Mouse (Mus musculus) midbrain, embryonic 12.5 days (tissue): ENCODE data around the gene Gm36176. TPM values are rescaled to one million over a fixed set of nuclear protein-coding genes. Genes with fewer than 3 reads are reported as not detected.

Source experiments
- ATAC-seq: fragments of 200-750 bp; cut with Nextera tagmentation; 2 replicates; pipeline ENCODE4 v1.8.0; 2017; ENCODE audit warnings: low read depth, moderate TSS enrichment, moderate library complexity; ENCODE audit not compliant: low FRiP score
- H3K27ac ChIP-seq: fragments of 300-500 bp; sonication (generic); replicated peaks from 2 replicates; pipeline ENCODE4 v1.5.1; 2016; ENCODE audit warnings: mild to moderate bottlenecking
- H3K27me3 ChIP-seq: fragments of 300-500 bp; sonication (generic); 2 replicates; pipeline ENCODE4 v1.6.1; 2016; ENCODE audit warnings: mild to moderate bottlenecking
- H3K36me3 ChIP-seq: fragments of 300-500 bp; sonication (generic); 2 replicates; pipeline ENCODE4 v1.6.1; 2016
- H3K4me1 ChIP-seq: fragments of 300-500 bp; sonication (generic); 2 replicates; pipeline ENCODE4 v1.6.1; 2016
- H3K4me2 ChIP-seq: fragments of 300-500 bp; sonication (generic); replicated peaks from 2 replicates; pipeline ENCODE4 v1.6.1; 2016; ENCODE audit warnings: mild to moderate bottlenecking, moderate library complexity
- H3K4me3 ChIP-seq: fragments of 300-500 bp; sonication (generic); 2 replicates; pipeline ENCODE4 v1.5.1; 2016; ENCODE audit warnings: mild to moderate bottlenecking
- H3K9ac ChIP-seq: fragments of 300-500 bp; sonication (generic); replicated peaks from 2 replicates; pipeline ENCODE4 v1.6.1; 2016; ENCODE audit warnings: mild to moderate bottlenecking, moderate library complexity
- H3K9me3 ChIP-seq: fragments of 300-500 bp; sonication (generic); 2 replicates; pipeline ENCODE4 v1.6.1; 2016; ENCODE audit warnings: mild to moderate bottlenecking
- WGBS: fragments of 180-500 bp; shearing (Covaris S2); methylation state at CpG from one replicate; pipeline ENCODE4 v1.1.7; 2016; 5-methylcytosine and 5-hydroxymethylcytosine counted together
- polyA plus RNA-seq: library from polyadenylated mRNA; unstranded; fragments of >200 nt; fragmentation: Nextera tagmentation; extraction: Ambion mirVana; gene quantifications from 2 replicates; pipeline ENCODE4 v1.2.1, GENCODE M21; 2016

Gene Gm36176
- polyA plus RNA-seq, 1 experiment from 2014 or later: not detected

DNA sequence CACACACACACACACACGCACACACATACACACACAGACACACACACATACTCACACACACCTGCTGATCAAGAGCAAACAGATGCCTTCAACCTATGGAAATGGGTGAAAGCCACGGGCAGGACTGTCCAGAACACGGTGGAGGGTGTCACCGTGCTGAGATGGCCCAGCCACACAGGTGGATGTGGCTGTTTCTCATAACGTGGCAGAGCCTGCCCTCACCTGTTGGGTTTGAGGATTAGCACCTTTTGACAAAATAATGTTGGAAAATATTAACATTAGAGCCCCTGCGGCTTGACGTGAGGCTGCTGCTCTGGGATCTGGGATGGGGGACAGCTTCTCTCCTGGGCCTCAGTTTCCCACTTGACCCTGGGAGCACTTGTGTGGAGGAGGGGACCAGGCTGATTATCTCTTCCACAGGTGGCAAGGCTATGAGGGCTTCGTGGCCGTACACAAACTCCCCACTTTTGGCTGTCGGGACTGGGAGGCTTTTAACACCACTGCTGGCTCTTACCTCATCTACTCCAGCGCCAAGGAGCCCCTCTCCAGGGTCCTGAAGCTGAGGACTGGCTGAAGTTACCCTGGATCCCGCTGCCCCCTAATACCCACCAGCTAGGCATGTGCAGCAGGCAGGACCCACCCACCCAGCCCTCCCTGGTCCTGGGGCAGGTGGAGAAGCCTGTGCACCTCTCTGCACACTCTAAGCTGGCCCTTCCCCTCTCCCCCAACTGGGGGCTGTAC is 39.6 kb downstream of the Gm36176 start:
- ATAC-seq: no peak
- Histone ChIP-seq H3K36me3 (no peaks in the 10 kb centered on the region), H3K9me3 (peaks cover 7% of the 10 kb centered on the region; the same call in 1 of the 2 replicates), H3K27ac (no peak overlapping the region), H3K4me3 (no peak overlapping the region), H3K4me1 (no peaks in the 10 kb centered on the region), H3K9ac (no peak overlapping the region), H3K27me3 (no peaks in the 10 kb centered on the region), H3K4me2 (no peak overlapping the region)
- WGBS: 55% methylated on average over 12 of the region's 12 CpGs

DNA sequence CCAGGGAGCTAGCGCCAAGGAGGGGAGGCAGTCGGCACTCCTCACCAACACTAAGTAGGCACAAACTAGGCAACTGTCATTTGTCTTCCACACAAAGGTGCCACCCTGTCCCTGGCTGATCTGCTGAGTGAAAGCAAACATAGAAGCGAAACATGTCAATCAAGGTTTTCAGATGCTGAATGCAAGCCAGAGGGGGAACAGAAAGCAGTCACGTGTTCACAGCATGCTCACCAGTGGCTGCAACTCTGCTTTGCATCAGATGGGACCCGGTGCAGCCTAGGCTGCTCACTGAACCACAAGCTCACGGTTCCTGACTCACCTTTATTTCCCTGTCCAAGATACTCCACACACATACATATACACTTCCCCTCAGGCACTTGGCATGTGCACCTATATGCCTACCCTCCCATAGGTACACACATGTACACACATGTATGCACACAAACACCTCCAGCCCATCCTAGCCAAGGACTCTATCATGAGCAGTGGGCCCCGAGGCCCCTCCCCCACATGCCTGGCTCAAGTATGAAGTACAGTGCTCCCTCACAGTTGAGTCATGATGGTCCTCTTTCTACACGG is 44.5 kb downstream of the Gm36176 start:
- 87% methylated on average over 8 of the region's 8 CpGs for WGBS
- Histone ChIP-seq H3K4me3 (no peak overlapping the region), H3K9me3 (peaks cover 7% of the 10 kb centered on the region; the same call in 1 of the 2 replicates), H3K9ac (no peak overlapping the region), H3K27me3 (no peaks in the 10 kb centered on the region), H3K36me3 (no peaks in the 10 kb centered on the region), H3K4me2 (no peak overlapping the region), H3K27ac (no peak overlapping the region), H3K4me1 (0 out of 2 replicates have a peak, but pooled peaks cover under 1% of the 10 kb centered on the region)
- ATAC-seq: no peak

- ATAC-seq: no peak
- peaks cover 3% of the 10 kb centered on the region; the same call in 1 of the 2 replicates for H3K4me1 ChIP-seq
- WGBS: 59% methylated on average over 5 of the region's 5 CpGs
- no peak overlapping the region for H3K4me2 ChIP-seq
- no peak overlapping the region for H3K9ac ChIP-seq
- no peak overlapping the region for H3K4me3 ChIP-seq
- no peaks in the 10 kb centered on the region for H3K9me3 ChIP-seq
- 0 out of 2 replicates have a peak, but pooled peaks cover 3% of the 10 kb centered on the region for H3K27me3 ChIP-seq
- no peaks in the 10 kb centered on the region for H3K36me3 ChIP-seq
- no peak overlapping the region for H3K27ac ChIP-seq
Observed at GRCm38 (mm10) chr10:77895562-77895961, 49.0 kb downstream of the Gm36176 start.

Other genes with a start within 250 kb of the Gm36176 start
- 304 and 325 TPM in 2 replicates for gene Sumo3, start 240.7 kb upstream of the Gm36176 start, polyA plus RNA-seq
- 7.7 and 19.3 TPM in 2 replicates for gene Gm49325, start 240.6 kb upstream of the Gm36176 start, polyA plus RNA-seq
- 83.6 and 84.2 TPM in 2 replicates for gene Ube2g2, start 224.5 kb upstream of the Gm36176 start, polyA plus RNA-seq
- gene Tspear, start 160.2 kb upstream of the Gm36176 start, polyA plus RNA-seq: 1.2 and 1.4 TPM in 2 replicates
- gene Gm19402, start 156.0 kb upstream of the Gm36176 start, polyA plus RNA-seq: not detected in 2 replicates
- not detected in 2 replicates for gene Gm9508, start 149.6 kb upstream of the Gm36176 start, polyA plus RNA-seq
- gene Gm10272, start 140.2 kb upstream of the Gm36176 start, polyA plus RNA-seq: not detected in 2 replicates
- not detected in 2 replicates for gene Gm10024, start 135.3 kb upstream of the Gm36176 start, polyA plus RNA-seq
- not detected in 2 replicates for gene Gm10142, start 131.0 kb upstream of the Gm36176 start, polyA plus RNA-seq
- gene Krtap12-1, start 126.2 kb upstream of the Gm36176 start, polyA plus RNA-seq: not detected in 2 replicates
- not detected in 2 replicates for gene Gm10100, start 120.3 kb upstream of the Gm36176 start, polyA plus RNA-seq
- gene Gm18596, start 104.2 kb upstream of the Gm36176 start, polyA plus RNA-seq: not detected in 2 replicates
- not detected in 2 replicates for gene Gm9736, start 95.4 kb upstream of the Gm36176 start, polyA plus RNA-seq
- gene Gm3233, start 87.1 kb upstream of the Gm36176 start, polyA plus RNA-seq: not detected in 2 replicates
- not detected in 2 replicates for gene Gm3238, start 75.5 kb upstream of the Gm36176 start, polyA plus RNA-seq
- gene Gm7138, start 69.9 kb upstream of the Gm36176 start, polyA plus RNA-seq: not detected in 2 replicates
- gene Gm3250, start 64.3 kb upstream of the Gm36176 start, polyA plus RNA-seq: not detected in 2 replicates
- gene Gm7137, start 58.6 kb upstream of the Gm36176 start, polyA plus RNA-seq: not detected in 2 replicates
- not detected in 2 replicates for gene Gm9639, start 51.7 kb upstream of the Gm36176 start, polyA plus RNA-seq
- gene Gm19668, start 47.7 kb upstream of the Gm36176 start, polyA plus RNA-seq: not detected in 2 replicates
- not detected in 2 replicates for gene Gm9507, start 35.0 kb upstream of the Gm36176 start, polyA plus RNA-seq
- not detected in 2 replicates for gene Gm2696, start 32.1 kb upstream of the Gm36176 start, polyA plus RNA-seq
- not detected in 2 replicates for gene Krtap10-4, start 19.7 kb upstream of the Gm36176 start, polyA plus RNA-seq
- gene Krtap10-10, start 10.9 kb upstream of the Gm36176 start, polyA plus RNA-seq: not detected in 2 replicates
- gene Gm10318, start 6.1 kb downstream of the Gm36176 start, polyA plus RNA-seq: not detected in 2 replicates
- not detected in 2 replicates for gene Gm3285, start 15.2 kb downstream of the Gm36176 start, polyA plus RNA-seq
- 5.3 and 5.6 TPM in 2 replicates for gene Lrrc3, start 55.7 kb downstream of the Gm36176 start, polyA plus RNA-seq
- 1.2 and 1.5 TPM in 2 replicates for gene Trpm2, start 123.8 kb downstream of the Gm36176 start, polyA plus RNA-seq
- 32.0 and 32.9 TPM in 2 replicates for gene 1810043G02Rik, start 131.7 kb downstream of the Gm36176 start, polyA plus RNA-seq
- gene Pfkl, start 163.3 kb downstream of the Gm36176 start, polyA plus RNA-seq: 104 and 116 TPM in 2 replicates
- gene Dnmt3l, start 195.1 kb downstream of the Gm36176 start, polyA plus RNA-seq: not detected in 2 replicates
- 0.17 and 0.35 TPM in 2 replicates for gene Aire, start 196.8 kb downstream of the Gm36176 start, polyA plus RNA-seq
- 1.2 and 1.4 TPM in 2 replicates for gene Icosl, start 222.5 kb downstream of the Gm36176 start, polyA plus RNA-seq